Mouse (Mus musculus) embryonic facial prominence, embryonic 11.5 days (tissue): ENCODE measurements around the gene Sult2b1. TPM values are rescaled to one million over a fixed set of nuclear protein-coding genes. Genes with fewer than 3 reads are reported as not detected.

Source experiments
- ATAC-seq: fragments of 200-750 bp; cut with Nextera tagmentation; replicated peaks from 2 replicates; pipeline ENCODE4 v1.8.0; 2017; ENCODE audit warnings: low read depth; ENCODE audit not compliant: insufficient number of reproducible peaks, low FRiP score, low TSS enrichment
- DNase-seq: peaks from one replicate; pipeline ENCODE4 v3.0.0-alpha.2; 2015; ENCODE audit warnings: low spot score
- H3K27ac ChIP-seq: fragments of 300-500 bp; sonication (generic); replicated peaks from 2 replicates; pipeline ENCODE4 v1.5.1; 2014; ENCODE audit warnings: mild to moderate bottlenecking, low read depth, low read length, control low read depth
- H3K27me3 ChIP-seq: fragments of 300-500 bp; sonication (generic); 2 replicates; pipeline ENCODE4 v1.6.1; 2014; ENCODE audit warnings: mild to moderate bottlenecking, low read length, moderate library complexity, mixed read lengths; ENCODE audit not compliant: control insufficient read depth, insufficient read depth
- H3K36me3 ChIP-seq: fragments of 300-500 bp; sonication (generic); replicated peaks from 2 replicates; pipeline ENCODE4 v1.6.1; 2014; ENCODE audit warnings: low read depth, mild to moderate bottlenecking, low read length, moderate library complexity, mixed read lengths; ENCODE audit not compliant: control insufficient read depth, insufficient read depth
- H3K4me1 ChIP-seq: fragments of 300-500 bp; sonication (generic); 2 replicates; pipeline ENCODE4 v1.6.1; 2014; ENCODE audit warnings: low read length, mixed read lengths; ENCODE audit not compliant: control insufficient read depth, insufficient read depth
- H3K4me2 ChIP-seq: fragments of 300-500 bp; sonication (generic); 2 replicates; pipeline ENCODE4 v1.6.1; 2014; ENCODE audit warnings: low read depth, mild to moderate bottlenecking, control low read depth, low read length, moderate library complexity
- H3K4me3 ChIP-seq: fragments of 300-500 bp; sonication (generic); 2 replicates; pipeline ENCODE4 v1.5.1; 2014; ENCODE audit warnings: low read depth, low read length, control low read depth
- H3K9ac ChIP-seq: fragments of 300-500 bp; sonication (generic); replicated peaks from 2 replicates; pipeline ENCODE4 v1.6.1; 2014; ENCODE audit warnings: mild to moderate bottlenecking, control low read depth, low read length
- H3K9me3 ChIP-seq: fragments of 300-500 bp; sonication (generic); replicated peaks from 2 replicates; pipeline ENCODE4 v1.6.1; 2016; ENCODE audit warnings: mild to moderate bottlenecking, low read length, inconsistent platforms, mixed read lengths; ENCODE audit not compliant: control insufficient read depth
- WGBS: fragments of 180-500 bp; shearing (Covaris S2); extraction: QIAGEN DNeasy Blood & Tissue Kit; methylation state at CpG from one replicate; pipeline ENCODE4 v1.1.7; 2014; 5-methylcytosine and 5-hydroxymethylcytosine counted together
- polyA plus RNA-seq: library from polyadenylated mRNA; unstranded; fragments of >200 nt; fragmentation: Nextera tagmentation; extraction: Ambion mirVana; gene quantifications from 2 replicates; pipeline ENCODE4 v1.2.1, GENCODE M21; 2014

Sult2b1 gene
- polyA plus RNA-seq, 1 experiment from 2014 or later, result 1.8 TPM

DNA sequence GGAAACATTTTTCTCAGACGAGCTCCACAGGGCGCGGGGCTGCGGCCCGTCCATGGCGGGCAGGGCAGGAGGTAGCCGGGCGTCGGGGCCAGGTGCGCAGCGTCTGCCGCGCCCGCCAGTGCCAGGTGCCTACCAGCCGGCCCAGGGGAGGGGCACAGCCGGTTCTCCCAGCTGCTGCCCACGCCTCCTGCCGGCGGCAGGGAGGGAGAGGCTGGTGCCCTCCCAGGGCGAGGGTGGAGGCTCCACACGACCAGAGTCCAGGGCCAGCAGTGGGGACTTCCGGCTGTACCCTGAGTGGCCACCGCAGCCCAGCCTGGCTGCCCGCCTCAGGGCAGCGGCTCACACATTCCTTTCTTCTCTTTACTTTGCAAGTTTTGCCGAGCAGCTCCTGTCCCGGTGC is 25.1 kb downstream of the Sult2b1 start:
- Histone ChIP-seq H3K4me2 (peak overlapping the region; percentile 47), H3K36me3 (no peaks in the 10 kb centered on the region), H3K4me3 (peak overlapping the region; percentile 14; the same call in 1 of the 2 replicates), H3K27me3 (peaks cover 12% of the 10 kb centered on the region), H3K27ac (no peak overlapping the region), H3K4me1 (peaks cover 3% of the 10 kb centered on the region; the same call in 1 of the 2 replicates), H3K9me3 (no peaks in the 10 kb centered on the region), H3K9ac (peak overlapping the region; percentile 18; the same call in 1 of the 2 replicates)
- ATAC-seq (peak; percentile 62), DNase-seq (no peak)
- WGBS, result 3% methylated on average over 23 of the region's 27 CpGs

- Histone ChIP-seq H3K9ac (no peak overlapping the region), H3K9me3 (no peaks in the 10 kb centered on the region), H3K4me1 (peaks cover 3% of the 10 kb centered on the region; the same call in 1 of the 2 replicates), H3K27ac (no peak overlapping the region), H3K4me2 (no peak overlapping the region), H3K27me3 (peaks cover 12% of the 10 kb centered on the region), H3K4me3 (no peak overlapping the region), H3K36me3 (no peaks in the 10 kb centered on the region)
- no peak for DNase-seq
- ATAC-seq, result no peak
- WGBS, result 61% methylated on average over 6 of the region's 6 CpGs
Observed at GRCm38 (mm10) chr7:45755703-45756102, 28.8 kb downstream of the Sult2b1 start.

GRCm38 (mm10) chr7:45750162-45750561 is 34.3 kb downstream of the Sult2b1 start:
- no peak overlapping the region for H3K9ac ChIP-seq
- no peak for ATAC-seq

DNA sequence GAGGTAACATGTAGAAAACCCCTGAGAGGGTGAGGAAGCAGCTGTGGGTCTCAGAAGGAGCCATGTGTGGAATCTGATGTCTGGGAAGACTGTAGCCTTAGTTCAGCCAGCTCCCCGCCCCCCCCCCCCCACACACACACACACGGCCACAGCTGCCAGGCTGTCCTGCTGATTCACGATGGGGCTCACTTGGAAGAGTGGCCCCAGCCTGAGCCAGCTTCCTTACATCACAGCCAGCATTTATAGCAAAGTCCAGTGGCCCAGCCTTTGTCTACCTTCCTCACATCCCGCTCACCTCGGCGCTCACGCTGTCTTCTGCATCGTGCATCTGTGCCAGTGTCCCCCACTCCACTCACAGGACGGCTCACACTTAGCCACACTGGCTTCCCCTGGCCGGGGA is 35.1 kb downstream of the Sult2b1 start:
- Histone ChIP-seq H3K4me3 (no peak overlapping the region), H3K36me3 (no peaks in the 10 kb centered on the region), H3K27ac (no peak overlapping the region), H3K9me3 (no peaks in the 10 kb centered on the region), H3K9ac (no peak overlapping the region), H3K27me3 (no peaks in the 10 kb centered on the region), H3K4me1 (no peaks in the 10 kb centered on the region), H3K4me2 (no peak overlapping the region)
- no peak for DNase-seq
- ATAC-seq, result no peak
- WGBS, result 58% methylated on average over 9 of the region's 10 CpGs

More at GRCm38 (mm10) chr7:45750162-45750561, 34.3 kb downstream of the Sult2b1 start:
- 65% methylated on average over 9 of the region's 9 CpGs for WGBS
- H3K27ac ChIP-seq, result no peak overlapping the region
- H3K9me3 ChIP-seq, result no peaks in the 10 kb centered on the region
- no peak for DNase-seq
- H3K27me3 ChIP-seq, result no peaks in the 10 kb centered on the region
- H3K4me2 ChIP-seq, result no peak overlapping the region
- H3K36me3 ChIP-seq, result no peaks in the 10 kb centered on the region
- no peak overlapping the region for H3K4me3 ChIP-seq
- H3K4me1 ChIP-seq, result no peaks in the 10 kb centered on the region

GRCm38 (mm10) chr7:45748110-45748509 is 36.4 kb downstream of the Sult2b1 start:
- Histone ChIP-seq H3K9ac (no peak overlapping the region), H3K9me3 (no peaks in the 10 kb centered on the region)
- WGBS, result 83% methylated on average over 7 of the region's 7 CpGs

GRCm38 (mm10) chr7:45747450-45747849 is 37.0 kb downstream of the Sult2b1 start:
- H3K9me3 ChIP-seq, result no peaks in the 10 kb centered on the region
- 86% methylated on average over 5 of the region's 5 CpGs for WGBS
- no peak for ATAC-seq

More at GRCm38 (mm10) chr7:45748110-45748509, 36.4 kb downstream of the Sult2b1 start:
- Histone ChIP-seq H3K4me3 (no peak overlapping the region), H3K36me3 (no peaks in the 10 kb centered on the region), H3K4me2 (no peak overlapping the region), H3K4me1 (no peaks in the 10 kb centered on the region), H3K27ac (no peak overlapping the region), H3K27me3 (no peaks in the 10 kb centered on the region)
- ATAC-seq, result no peak
- DNase-seq, result no peak

GRCm38 (mm10) chr7:45746518-45746917 is 38.0 kb downstream of the Sult2b1 start:
- DNase-seq, result no peak
- ATAC-seq, result no peak
- Histone ChIP-seq H3K36me3 (no peaks in the 10 kb centered on the region), H3K4me2 (no peak overlapping the region), H3K27me3 (no peaks in the 10 kb centered on the region), H3K27ac (no peak overlapping the region), H3K4me3 (no peak overlapping the region), H3K4me1 (no peaks in the 10 kb centered on the region; the same call in 1 of the 2 replicates), H3K9ac (no peak overlapping the region), H3K9me3 (no peaks in the 10 kb centered on the region)
- 67% methylated on average over 6 of the region's 6 CpGs for WGBS

More at GRCm38 (mm10) chr7:45747450-45747849, 37.0 kb downstream of the Sult2b1 start:
- Histone ChIP-seq H3K27ac (no peak overlapping the region), H3K4me1 (no peaks in the 10 kb centered on the region), H3K36me3 (no peaks in the 10 kb centered on the region), H3K4me2 (no peak overlapping the region), H3K9ac (no peak overlapping the region), H3K27me3 (no peaks in the 10 kb centered on the region), H3K4me3 (no peak overlapping the region)
- no peak for DNase-seq

DNA sequence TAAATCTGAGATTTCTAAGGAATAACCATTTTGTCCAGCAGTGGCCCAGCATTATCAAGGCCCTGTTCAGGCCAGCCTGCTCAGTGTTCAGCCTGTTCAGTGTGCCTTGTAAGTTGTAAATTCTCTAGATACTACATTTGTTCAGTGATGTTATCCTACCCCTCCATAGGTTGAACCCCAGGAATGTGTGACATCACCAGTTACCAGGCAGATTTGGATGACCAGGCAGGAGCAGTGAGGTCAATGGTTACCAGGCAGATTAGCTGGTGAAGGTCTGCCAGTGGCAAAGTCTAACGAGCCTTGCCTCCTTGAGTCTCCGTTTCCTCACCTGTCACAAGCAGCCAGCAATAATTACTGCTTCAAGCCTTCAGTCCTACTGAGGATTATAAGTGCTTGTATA is 40.1 kb downstream of the Sult2b1 start:
- 39% methylated on average over 2 of the region's 2 CpGs for WGBS
- Histone ChIP-seq H3K4me3 (no peak overlapping the region), H3K9me3 (no peaks in the 10 kb centered on the region), H3K27ac (no peak overlapping the region), H3K4me1 (no peaks in the 10 kb centered on the region; the same call in 1 of the 2 replicates), H3K36me3 (no peaks in the 10 kb centered on the region), H3K4me2 (no peak overlapping the region), H3K27me3 (no peaks in the 10 kb centered on the region), H3K9ac (no peak overlapping the region)
- ATAC-seq (no peak), DNase-seq (peak; percentile 75)
